Mouse (Mus musculus) activated CD4-positive, CD25-positive, alpha-beta regulatory T cell (primary cell): ENCODE data around the gene Ddx24. TPM values are rescaled to one million over a fixed set of nuclear protein-coding genes. Genes with fewer than 3 reads are reported as not detected.

Experiments
- polyA plus RNA-seq, 2 experiments: library from polyadenylated mRNA; unstranded; fragments of 100-300 nt; shearing (Covaris generic); gene quantifications; one replicate each; pipeline ENCODE4 v1.2.1; 2017

Ddx24 gene
- 100 to 1,000 TPM; 145 to 184 TPM for polyA plus RNA-seq

GRCm38 (mm10) chr12:103425729-103426470 lies at the start of gene Ddx24:
Gene Ddx24, minus strand, starts transcription at chr12:103425830.

GRCm38 (mm10) chr12:103457140-103457539 lies 31.5 kb upstream of the Ddx24 start, which contains the start of gene Ifi27l2b:
Gene Ifi27l2b, minus strand, starts transcription at chr12:103457223.

GRCm38 (mm10) chr12:103443524-103443923 lies 17.9 kb upstream of the Ddx24 start, which contains the start of gene Ifi27l2a:
Gene Ifi27l2a, minus strand, starts transcription at chr12:103443680.

GRCm38 (mm10) chr12:103433986-103434731 lies 8.5 kb upstream of the Ddx24 start, which contains the start of gene Ifi27:
Gene Ifi27, plus strand, starts transcription at chr12:103434211.

GRCm38 (mm10) chr12:103407720-103408119 lies 17.9 kb downstream of the Ddx24 start, which contains the start of gene 9330161L09Rik:
Gene 9330161L09Rik, minus strand, starts transcription at chr12:103407820.

GRCm38 (mm10) chr12:103388505-103389347 lies 36.9 kb downstream of the Ddx24 start, which contains the start of gene Otub2:
Gene Otub2, plus strand, starts transcription at chr12:103388682.

Other genes with a start within 250 kb of the Ddx24 start
- not detected for gene Prima1, start 183.7 kb downstream of the Ddx24 start, polyA plus RNA-seq
- not detected for gene Fam181a, start 114.9 kb downstream of the Ddx24 start, polyA plus RNA-seq
- 10 to 100 TPM; 23.1 to 44.2 TPM for gene Asb2, start 69.8 kb downstream of the Ddx24 start, polyA plus RNA-seq
- 1 to 10 TPM; 2.0 to 2.9 TPM for gene Otub2, start 37.1 kb downstream of the Ddx24 start, polyA plus RNA-seq
- under 1 TPM; 0.75 to 0.86 TPM for gene 9330161L09Rik, start 18.0 kb downstream of the Ddx24 start, polyA plus RNA-seq
- 100 to 1,000 TPM; 270 to 305 TPM for gene Ifi27, start 8.4 kb upstream of the Ddx24 start, polyA plus RNA-seq
- gene Ifi27l2a, start 17.9 kb upstream of the Ddx24 start, polyA plus RNA-seq: 1,000 to 10,000 TPM in 1 of 2 experiments, 100 to 1,000 TPM in 1; 916 to 3,101 TPM
- under 1 TPM in 1 of 2 experiments, not detected in 1; 0.74 TPM for gene Ifi27l2b, start 31.4 kb upstream of the Ddx24 start, polyA plus RNA-seq
- under 1 TPM in 1 of 2 experiments, not detected in 1; 0.72 TPM for gene Ppp4r4, start 106.5 kb upstream of the Ddx24 start, polyA plus RNA-seq
- not detected for gene Serpina10, start 205.6 kb upstream of the Ddx24 start, polyA plus RNA-seq
- gene Serpina6, start 231.4 kb upstream of the Ddx24 start, polyA plus RNA-seq: not detected